Mouse (Mus musculus) v-Abl transformed pro-B cells (cell line): ENCODE data around the gene Crls1.

ENCODE experiments used
- in situ Hi-C, 2 experiments: fragments of 400-800 bp; cut with MboI; formaldehyde crosslinking; loops; one replicate each; pipeline ENCODE4 v1.15.1; 2025; ENCODE audit not compliant: unreplicated experiment in 2 of 2

The Crls1 gene

DNA sequence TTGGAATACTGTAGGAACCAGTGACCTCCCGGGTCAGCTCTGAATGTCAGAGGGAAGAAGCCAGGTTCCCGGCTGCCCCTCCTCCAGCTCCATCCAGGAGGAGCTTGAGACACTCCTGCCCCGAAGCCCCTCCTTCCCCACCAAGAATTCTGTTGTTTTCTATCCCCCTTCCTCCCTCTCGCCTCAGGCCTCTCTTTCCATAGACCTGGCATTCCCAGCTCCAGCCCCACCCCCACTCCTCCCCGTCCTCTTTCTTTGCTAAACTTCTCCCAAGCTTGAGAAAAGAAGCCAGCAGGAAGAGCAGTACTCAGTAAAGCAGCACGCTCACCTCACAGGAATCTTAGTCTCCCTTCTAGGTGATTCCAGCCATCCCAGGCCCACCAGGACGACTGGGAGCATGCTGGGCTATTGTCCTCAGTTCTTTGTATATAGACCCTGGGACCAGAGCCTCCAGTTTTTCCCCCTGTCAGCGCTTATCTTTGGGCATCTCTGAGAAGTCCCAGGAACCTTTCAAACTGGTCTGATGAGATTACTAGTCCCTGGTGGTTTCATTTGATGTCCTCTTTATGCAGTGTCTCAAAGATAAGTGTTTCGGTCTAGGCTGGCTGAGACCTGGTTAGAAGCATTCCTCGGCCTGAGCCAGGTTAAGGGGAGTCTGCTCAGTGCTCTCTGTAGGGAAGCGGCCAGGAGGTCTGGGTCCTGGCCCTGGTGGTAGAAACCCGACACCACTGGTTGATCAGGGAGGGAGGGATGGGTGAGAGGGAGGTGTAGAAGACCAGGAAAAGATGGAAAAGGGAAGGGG lies 34.6 kb downstream of the Crls1 start, which contains the start of gene Lrrn4:
TSS of gene Lrrn4 (minus strand) at position 48 of the 802 bp plus-strand sequence.
- in situ Hi-C loops = no loop called here

DNA sequence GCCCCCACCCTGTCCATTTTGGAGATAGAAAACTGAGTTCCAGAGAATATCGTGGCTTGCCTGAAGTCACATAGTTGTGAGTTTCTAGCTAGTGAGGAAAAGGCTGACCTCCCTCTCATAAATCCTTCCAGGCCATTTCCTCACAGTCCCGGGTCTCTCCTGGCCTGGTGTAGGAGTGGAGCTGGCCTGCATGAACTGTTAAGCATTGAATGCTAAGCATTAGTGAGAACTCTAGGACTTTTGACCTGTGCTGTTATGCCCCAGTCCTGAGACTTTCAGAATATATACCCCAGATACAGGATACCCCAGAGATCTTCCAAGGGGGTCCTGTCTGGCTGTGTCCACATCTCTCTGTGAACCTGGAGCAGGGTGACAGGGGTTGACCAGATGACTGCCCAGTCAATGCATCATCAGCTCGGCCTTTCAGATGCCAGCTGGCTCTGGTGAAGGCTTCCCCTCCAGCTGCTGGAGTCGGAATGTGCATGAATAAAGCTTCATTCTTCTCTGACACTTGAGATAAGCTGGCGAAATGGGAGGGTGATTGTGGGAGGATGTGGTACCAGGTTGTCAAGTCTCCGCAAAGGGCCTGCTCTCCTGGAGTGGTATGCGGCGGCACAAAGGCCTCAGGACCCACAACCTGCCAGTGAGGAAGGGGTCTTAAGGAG lies 38.0 kb downstream of the Crls1 start:
- in situ Hi-C loops = no loop called here

DNA sequence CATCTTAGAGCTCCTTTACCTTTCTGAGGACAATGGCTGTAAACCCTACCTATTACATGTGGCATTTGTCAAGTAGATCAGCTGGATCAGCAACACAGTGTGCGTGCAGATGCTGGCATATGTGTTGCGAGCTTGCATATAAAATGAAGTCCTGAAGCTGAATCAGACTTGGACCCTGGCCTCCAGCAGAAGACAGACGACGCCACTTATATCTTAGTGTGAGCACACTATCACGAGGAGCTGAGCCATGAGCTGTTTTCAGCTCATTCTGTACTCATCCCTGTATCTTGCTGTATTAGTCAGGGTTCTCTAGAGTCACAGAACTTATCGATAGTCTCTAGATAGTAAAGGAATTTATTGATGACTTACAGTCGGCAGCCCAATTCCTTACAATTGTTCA lies 38.8 kb downstream of the Crls1 start:
- in situ Hi-C loops = no loop called here

DNA sequence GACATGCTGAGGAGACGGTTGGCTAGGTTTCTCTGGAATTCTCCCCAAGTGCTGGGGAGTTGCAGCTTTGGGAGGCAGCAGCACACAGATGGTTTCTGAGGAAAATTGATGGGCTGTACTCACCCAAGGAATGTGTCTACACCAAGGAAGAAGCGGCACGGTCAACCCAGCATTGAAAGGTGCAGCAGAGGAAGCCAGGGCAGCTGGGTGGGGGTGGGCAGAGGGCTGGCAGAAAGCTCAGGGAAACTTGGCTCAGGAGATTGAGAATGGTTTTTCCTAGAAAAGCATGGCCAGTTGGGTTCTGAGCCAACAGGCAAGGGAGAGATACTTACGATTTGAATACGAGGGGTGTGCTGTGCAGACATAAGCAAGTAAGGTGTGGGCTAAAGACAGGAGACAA lies 47.4 kb downstream of the Crls1 start:
- in situ Hi-C loops = no loop called here

DNA sequence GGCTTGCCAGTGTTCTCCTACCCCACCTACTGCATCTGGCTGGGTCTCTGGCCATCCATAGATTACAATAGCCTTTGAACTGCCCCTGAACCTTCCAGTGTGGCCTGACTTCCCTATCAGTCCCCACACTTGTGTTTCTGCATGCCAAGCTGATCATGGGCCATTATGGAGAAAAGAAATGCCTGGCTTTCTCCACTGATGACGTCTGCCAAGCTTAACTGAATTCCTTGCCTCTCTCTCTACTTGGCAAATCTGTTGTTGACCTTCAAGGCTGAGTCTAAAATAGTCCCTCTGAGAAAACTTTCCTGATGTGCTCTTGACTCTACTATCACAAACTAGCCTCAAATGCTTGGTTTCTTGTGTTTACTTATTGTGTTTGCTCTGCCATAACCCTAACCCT lies 51.7 kb downstream of the Crls1 start:
- in situ Hi-C loops = no loop called here

DNA sequence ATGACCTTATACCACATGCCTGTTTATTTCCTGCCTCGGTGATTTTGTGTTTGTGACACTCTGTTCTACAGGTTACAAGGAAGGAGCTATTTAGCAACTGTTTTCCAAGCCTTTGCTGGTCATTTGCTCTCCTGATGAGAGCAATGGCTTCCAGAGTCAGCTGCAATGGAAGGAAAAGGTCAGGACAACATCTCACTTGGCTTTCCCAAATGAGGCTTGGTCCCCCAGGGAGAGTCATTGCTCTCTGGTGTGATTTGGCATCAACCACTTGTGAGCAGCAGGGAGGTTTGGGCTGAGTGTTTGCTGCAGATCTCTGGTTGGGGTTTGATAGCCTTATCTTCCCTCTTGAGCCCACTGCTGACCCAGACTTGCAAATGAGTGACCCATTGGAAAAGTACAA lies 54.1 kb downstream of the Crls1 start:
- in situ Hi-C loops = loop anchor here (5.0 to 25.0 kb wide), 6 partner anchors 53 to 1088 kb away; partner anchors contain the start of genes Crls1 (in 2 of the 2), Mcm8 (in 1 of the 2) and Trmt6 (in 1 of the 2)

DNA sequence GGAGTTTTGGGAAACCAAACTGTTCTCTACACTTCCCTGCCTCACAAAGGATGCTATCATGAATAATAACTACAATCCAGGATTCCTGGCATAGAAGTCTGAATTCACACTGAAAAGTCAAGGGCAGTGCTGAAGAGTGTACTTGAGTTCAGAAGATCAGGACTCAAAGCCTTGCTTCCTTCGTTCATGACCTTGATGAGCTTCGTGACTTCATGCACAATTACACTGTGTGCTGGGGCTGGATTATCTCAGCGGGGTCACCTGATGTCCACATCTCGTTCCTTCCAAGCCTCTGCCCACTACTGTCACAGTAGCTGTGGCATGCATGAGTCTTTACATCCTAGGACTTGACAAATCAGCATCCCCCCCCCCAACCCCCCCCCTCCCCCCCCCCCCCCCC lies 55.2 kb downstream of the Crls1 start:
- in situ Hi-C loops = loop anchor here (5.0 to 25.0 kb wide), 6 partner anchors 54 to 1089 kb away; partner anchors contain the start of genes Crls1 (in 2 of the 2), Mcm8 (in 1 of the 2) and Trmt6 (in 1 of the 2)

DNA sequence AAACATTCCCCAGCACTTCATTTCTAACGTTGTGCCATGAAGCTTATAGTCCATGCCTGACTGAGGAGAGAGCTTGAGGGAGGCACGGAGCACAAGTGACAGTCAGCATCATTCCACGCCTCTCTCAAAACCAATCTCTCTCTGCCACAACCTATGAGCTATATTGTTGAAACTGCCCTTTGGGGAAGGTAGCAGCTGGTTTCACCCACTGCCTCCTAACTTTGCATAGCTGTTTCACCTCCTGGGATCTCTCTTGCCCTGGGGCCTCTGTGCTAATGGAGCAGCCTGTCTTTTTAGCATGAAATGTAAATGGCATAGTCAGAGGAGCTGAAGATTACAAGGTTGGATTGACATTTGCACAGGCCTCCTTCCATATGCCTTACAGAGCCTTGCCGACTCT lies 55.6 kb downstream of the Crls1 start:
- in situ Hi-C loops = loop anchor here (5.0 to 25.0 kb wide), 6 partner anchors 55 to 1090 kb away; partner anchors contain the start of genes Crls1 (in 2 of the 2), Mcm8 (in 1 of the 2) and Trmt6 (in 1 of the 2)

DNA sequence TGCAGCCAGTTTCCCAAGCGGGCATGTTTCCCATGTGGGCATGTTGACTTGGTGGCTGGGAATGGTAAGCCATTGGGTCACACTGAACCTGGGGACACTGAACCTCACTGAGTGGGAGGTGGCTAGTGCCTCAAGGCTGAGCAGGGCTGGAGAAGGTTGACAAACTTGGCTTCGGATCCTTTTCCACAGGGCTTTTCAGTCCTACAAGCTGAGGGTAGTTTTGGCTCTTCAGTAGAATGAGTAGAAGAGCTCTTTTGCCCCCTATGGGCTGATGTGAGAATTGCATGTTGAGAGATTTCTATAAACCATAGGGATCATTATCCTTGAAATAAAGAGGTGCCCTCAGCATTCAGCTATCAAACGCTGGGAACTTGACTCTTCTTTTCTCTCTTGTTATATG lies 57.0 kb downstream of the Crls1 start:
- in situ Hi-C loops = loop anchor here (5.0 to 25.0 kb wide), 6 partner anchors 56 to 1091 kb away; partner anchors contain the start of genes Crls1 (in 2 of the 2), Mcm8 (in 1 of the 2) and Trmt6 (in 1 of the 2)

DNA sequence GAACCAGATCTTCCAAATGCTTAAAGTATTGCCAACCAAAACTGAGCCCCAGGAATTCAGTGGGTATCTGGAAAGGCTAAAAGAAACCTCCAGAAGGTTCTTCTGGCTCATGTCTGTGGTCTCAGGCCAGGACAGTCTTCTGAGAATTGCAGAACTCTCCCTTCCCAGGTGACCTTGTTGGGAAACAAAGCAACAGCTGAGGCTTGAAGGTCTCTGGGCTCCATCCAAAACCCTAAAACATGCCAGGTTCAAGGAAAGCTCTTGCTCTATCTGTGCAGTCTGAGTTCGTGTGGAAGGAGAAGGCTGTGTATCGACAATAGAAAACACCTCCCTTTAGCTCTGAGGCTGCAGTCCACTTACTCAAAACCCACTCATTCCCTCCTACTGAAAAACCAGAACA lies 58.5 kb downstream of the Crls1 start:
- in situ Hi-C loops = loop anchor here (5.0 to 25.0 kb wide), 9 partner anchors 58 to 1093 kb away; partner anchors contain the start of genes Crls1 (in 2 of the 2), Mcm8 (in 1 of the 2) and Trmt6 (in 1 of the 2)

DNA sequence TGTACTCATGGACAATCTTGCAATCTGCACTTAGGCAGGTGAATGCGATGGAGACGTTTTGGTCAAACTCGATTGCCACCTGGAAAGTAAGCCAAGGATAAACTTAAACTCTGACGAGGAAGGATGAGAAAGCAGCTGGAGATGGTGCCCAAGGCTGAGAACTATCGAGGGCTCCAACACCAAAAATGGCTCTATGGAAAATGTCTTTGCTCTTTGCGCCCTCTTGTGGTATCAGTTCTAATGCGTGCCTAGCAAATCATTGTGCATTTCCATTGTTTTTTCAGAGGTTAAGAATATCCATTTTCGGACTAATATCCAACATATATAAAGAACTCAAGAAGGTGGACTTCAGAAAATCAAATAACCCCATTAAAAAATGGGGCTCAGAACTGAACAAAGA lies 60.3 kb downstream of the Crls1 start:
- in situ Hi-C loops = loop anchor here (5.0 to 25.0 kb wide), 4 partner anchors 389 to 1094 kb away; no protein-coding TSS in a partner anchor

DNA sequence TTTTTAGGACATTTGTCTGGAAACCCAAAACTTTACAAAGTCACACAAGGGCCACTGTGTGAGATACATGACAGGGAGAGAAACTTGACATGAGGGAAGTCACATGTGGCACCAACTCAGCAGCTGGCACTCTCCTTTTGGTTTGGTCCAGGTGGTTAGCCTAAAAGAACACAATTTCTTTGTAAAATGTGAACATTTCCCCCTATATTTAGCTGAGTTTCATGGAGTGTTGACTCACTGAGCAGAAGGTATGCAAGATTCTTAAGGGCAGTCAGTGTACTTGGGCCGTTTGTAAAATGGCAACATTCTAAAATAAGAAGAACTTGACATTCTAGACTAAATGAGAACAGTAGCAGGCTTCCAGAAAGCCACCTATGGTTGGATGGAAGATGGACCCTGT lies 68.3 kb downstream of the Crls1 start:
- in situ Hi-C loops = loop anchor here in 1 of 2 experiments (25.0 kb wide), 1 partner anchor 1102 kb away; no protein-coding TSS in a partner anchor
